Mouse (Mus musculus) C2C12 (cell line): Measurements from ENCODE around the gene Rapsn.

Experiments used
- CEBPB ChIP-seq: IDR thresholded peaks from one replicate; pipeline ENCODE4 v1.6.1; 2011; ENCODE audit warnings: low read depth, mild to moderate bottlenecking, control low read depth, moderate library complexity
- CTCF ChIP-seq: IDR thresholded peaks from one replicate; pipeline ENCODE4 v1.5.1; 2011; ENCODE audit not compliant: control insufficient read depth, insufficient read depth, insufficient read length
- MYOD1 ChIP-seq: IDR thresholded peaks from one replicate; pipeline ENCODE4 v1.6.1; 2011; ENCODE audit warnings: low read depth; ENCODE audit not compliant: control insufficient read depth, insufficient read length
- USF1 ChIP-seq: IDR thresholded peaks from one replicate; pipeline ENCODE4 v1.6.1; 2011; ENCODE audit warnings: low read depth, mild to moderate bottlenecking, control low read depth, moderate library complexity

DNA sequence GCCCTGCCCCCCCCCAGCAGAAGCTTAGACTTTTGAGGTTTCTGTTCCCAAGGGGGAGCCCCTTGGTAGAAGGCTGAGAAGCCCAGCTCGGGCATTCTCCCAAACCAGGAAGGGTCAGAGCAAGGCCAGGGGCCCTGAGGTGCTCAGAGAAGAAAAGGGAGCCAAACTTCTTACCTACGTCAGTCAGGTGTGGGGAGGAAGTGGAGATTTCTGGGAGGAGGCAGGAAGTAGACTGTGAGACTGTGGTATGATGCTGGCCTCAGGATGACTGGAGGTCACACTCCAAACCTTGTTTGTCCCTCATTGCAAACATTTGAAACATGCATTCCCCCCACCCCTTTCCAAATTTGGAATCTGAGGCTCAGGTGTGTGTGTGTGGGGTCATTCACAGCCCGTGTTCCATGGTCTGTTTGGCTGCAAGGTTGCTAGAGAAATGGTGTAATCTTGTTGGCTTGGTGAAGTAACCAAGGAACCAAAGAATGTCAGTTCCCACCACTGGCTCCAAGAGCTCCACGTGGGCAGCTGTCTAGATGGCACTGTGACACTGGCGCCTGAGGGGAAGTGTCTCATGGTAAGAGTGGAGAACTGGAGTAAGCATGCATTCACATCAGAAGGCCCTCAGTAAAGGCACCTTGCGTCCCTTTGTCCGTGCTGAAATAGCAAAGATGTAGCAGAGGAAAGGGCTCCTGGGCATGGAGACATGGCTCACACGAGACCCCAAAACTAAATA is 45.5 kb downstream of the Rapsn start:
- TF ChIP-seq CTCF (no peak), MYOD1 (no peak), CEBPB (no peak), USF1 (no peak)
